Mouse (Mus musculus): Measurements from ENCODE around the gene Gba.

Gene Gba

DNA sequence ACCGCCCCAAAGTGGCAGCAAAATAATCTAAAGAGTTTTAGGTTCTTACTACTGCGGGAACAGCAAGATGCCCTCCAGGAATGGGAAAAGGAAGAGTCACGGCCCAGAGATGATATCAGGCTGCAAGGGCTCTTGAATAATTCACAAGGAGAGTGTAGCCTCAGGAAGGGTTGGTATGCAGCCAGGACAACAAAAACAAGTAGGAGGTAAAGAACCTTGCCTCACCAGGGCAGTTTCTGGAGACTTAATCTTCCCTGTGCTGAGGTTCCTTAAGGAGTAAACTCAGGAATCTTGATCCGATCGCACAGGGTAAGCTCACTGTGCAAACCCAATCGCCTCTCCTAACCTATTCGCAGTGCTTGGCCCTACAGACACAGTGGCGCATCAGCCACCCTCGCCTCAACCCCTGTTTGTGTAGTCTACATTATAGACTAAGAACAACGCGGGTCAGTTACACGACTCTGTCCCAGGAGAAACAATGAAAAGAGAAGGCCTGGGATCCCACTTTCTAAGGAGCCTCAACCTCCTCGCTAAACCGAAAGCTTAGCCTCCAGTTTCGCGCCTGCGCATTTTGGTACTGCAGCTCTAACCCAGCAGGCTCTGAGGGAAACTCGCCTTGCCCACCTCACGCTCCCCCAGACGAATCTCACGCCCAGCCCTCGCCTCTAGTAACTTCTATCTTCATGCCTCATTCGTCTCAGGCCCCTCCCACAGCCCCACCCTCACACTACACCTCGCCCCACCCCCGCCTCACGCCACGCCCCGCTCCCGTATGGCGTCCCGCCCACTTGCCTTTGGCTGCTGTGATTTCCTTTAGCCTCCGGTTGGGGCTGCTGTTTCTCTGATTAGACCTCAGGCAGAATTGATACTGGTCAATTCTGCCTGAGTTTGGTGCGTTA, 6.5 kb upstream of the Gba start:
- TF ChIP-seq GATA4 (IDR thresholded peaks at IDR 0.05; ENCODE audit: insufficient replicate concordance, low read length) = no peak; the same call in 1 of the 2 replicates

DNA sequence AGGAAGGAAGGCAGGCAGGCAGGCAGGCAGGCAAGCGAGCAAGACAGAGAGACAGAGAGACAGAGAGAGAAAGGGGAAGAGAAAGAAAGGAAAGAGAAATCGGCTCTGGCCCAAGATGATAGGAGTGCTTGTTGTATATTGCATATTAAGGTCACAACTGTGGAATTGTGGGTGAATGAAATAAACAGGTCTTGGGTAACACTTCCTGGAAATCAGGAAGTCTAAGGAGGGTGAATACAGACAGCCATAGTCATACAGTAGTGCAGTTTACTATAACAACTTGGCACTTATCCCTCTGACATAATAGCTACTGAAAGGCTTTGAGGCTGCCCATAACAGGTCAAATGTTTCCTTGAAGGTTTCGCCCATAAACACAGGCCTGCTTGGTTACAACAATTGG, 2.9 kb upstream of the Gba start:
- no peak for TF ChIP-seq GATA4 (IDR thresholded peaks at IDR 0.05; ENCODE audit: insufficient replicate concordance, low read length)

DNA sequence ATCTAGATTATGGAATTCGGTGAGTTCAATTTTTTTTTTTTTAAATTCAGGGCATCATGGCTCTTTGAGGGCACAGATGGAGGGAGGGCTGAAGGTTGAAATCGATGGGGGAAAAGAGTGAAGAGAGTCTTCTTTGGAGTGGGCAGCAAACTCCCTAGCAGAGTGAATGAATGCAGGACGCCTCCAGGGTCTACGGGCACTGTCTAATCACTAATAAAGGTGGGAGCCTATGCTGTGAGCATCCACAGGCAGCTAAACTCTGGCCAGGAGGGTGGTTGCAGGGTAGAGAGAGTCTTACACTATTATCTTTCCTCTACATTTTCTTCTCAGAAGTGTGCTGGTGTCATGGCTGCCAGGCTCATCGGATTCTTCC, 400 bp downstream of the Gba start:
- no peak for TF ChIP-seq GATA4 (IDR thresholded peaks at IDR 0.05; ENCODE audit: insufficient replicate concordance, low read length)

DNA sequence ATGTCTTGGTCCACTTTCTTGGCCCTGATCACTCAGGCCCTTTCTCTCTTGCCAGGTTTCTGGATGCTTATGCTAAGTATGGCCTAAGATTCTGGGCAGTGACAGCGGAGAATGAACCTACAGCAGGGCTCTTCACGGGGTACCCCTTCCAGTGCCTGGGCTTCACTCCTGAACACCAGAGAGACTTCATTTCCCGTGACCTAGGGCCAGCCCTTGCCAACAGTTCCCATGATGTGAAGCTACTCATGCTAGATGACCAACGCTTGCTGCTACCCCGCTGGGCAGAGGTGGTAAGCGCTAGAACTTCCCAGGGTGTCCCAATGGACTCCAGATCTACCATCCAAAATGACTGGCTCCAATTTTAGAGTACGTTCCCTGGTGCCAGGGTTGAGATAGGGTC, 3.4 kb downstream of the Gba start:
- no peak for TF ChIP-seq GATA4 (IDR thresholded peaks at IDR 0.05; ENCODE audit: insufficient replicate concordance, low read length)

DNA sequence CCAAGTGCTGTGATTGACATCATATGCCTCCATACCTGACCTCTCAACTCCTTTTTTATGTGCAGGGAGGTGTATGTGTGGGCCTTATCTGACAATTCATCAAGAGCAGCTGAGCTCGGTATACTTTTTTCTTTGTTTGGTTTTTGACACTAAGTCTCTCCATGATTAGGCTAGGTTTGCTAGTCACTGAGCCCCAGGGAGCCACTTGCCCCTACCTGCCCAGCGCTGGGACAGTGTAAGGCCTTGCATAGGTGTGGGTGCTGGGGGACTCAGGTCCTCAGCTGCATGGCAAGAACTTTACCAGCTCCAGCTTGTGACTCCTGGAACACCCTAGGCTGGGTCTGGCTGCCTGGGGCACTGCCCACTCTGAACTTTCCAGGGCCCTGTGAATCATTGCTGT, 4.0 kb downstream of the Gba start:
- no peak for TF ChIP-seq GATA4 (IDR thresholded peaks at IDR 0.05; ENCODE audit: insufficient replicate concordance, low read length)

DNA sequence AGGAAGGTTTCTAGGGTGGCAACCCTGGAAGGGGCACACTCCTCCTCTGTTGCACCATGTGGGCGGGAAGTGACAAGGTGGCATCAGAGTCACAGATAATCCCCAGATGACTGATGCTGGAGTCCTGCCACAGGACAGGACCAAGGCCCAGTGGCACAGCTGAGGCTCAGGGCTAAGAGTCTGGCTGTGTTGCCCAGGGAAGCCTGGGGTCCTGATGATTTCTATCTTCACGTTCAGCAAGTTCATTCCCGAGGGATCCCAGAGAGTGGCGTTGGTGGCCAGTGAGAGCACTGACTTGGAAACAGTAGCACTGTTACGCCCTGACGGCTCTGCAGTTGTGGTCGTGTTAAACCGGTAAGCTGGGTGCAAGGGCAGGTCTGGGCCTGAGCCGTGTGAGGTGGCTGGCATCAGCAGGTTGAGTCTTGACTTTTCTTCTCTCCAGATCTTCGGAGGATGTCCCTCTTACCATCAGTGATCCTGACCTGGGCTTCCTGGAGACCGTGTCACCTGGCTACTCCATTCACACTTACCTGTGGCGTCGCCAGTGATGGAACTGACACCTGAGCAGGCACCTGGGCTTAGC, 5.4 kb downstream of the Gba start:
- no peak for TF ChIP-seq GATA4 (IDR thresholded peaks at IDR 0.05; ENCODE audit: insufficient replicate concordance, low read length)

DNA sequence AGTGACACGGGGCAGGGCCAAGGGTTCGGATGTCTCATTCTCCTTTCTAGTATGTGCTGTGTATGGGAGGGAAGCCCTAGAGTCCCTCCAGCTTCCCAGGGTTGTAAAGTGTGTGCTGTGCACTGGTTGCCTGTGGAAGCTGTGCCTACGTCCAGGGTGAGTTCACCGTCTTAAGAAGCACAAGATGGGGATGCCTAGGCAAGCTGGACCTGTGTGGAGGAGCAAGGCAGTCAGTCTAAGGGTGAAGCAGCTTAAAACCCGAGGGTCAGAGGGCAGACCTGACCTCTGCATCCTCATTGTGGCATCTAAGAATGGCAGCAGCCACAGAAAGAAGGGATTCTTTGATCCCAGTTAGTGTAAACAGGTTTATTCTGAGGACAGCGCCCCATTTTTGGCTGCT, 6.0 kb downstream of the Gba start:
- no peak for TF ChIP-seq GATA4 (IDR thresholded peaks at IDR 0.05; ENCODE audit: insufficient replicate concordance, low read length)

DNA sequence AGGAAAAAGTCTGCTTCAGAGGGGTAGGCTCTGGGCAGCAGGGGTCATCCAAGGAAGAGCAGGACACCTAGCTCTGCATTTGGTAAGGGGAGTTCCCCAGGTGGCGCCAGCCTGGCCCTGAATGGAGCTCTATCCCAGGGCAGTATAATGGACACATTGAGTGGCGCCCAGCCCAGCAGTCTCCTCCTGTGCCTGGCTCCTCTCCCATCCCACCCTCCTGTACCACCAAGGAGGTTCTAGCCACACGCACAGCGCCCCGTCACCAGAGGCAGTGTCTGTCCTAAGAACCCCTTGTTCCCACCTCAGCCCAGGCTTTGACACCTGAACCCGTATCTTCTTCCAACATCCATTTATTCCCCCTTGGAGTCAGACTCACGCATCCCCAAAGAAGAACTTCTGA, 7.0 kb downstream of the Gba start:
- TF ChIP-seq GATA4 (IDR thresholded peaks at IDR 0.05; ENCODE audit: insufficient replicate concordance, low read length) = no peak

DNA sequence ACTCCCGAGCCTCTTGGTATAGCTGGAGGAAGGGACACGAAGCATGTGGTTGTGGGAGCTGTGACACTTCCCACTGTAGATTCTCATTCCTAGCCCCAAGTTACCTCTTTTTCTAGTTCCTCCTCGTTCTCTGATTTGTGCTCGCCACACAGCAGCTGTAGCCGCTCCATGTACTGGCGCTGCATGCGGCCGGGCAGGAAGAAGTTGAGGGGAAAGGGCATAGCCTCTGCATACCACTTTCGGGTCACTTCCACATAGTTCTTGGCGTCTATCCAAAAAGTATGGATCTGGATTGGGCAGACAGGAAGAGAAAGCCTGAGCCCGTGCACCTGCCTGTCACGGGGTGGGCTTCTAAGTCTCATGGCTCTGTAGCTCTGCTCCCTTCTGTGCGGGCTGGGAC, 7.4 kb downstream of the Gba start:
- TF ChIP-seq GATA4 (IDR thresholded peaks at IDR 0.05; ENCODE audit: insufficient replicate concordance, low read length) = no peak

DNA sequence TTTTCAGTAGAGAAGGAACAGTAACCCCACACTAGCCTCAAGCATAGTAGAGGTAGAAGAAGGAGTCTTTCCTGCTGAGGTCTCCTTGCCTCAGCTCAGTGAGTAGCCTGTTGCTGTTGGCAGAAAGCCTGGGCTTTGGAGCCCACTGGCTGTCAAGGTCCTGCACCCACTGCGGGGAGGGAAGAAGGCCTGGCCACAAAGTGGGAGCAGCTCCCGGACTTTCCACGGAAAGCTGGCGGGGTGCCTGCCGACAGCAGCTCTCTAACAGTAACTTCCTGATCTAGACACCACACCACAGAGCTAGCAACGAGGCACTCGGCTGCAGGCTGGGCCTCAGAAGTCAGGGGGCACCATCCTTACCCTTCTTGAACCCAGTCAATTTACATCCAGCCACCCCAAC, 8.0 kb downstream of the Gba start:
- TF ChIP-seq GATA4 (IDR thresholded peaks at IDR 0.05; ENCODE audit: insufficient replicate concordance, low read length) = no peak

DNA sequence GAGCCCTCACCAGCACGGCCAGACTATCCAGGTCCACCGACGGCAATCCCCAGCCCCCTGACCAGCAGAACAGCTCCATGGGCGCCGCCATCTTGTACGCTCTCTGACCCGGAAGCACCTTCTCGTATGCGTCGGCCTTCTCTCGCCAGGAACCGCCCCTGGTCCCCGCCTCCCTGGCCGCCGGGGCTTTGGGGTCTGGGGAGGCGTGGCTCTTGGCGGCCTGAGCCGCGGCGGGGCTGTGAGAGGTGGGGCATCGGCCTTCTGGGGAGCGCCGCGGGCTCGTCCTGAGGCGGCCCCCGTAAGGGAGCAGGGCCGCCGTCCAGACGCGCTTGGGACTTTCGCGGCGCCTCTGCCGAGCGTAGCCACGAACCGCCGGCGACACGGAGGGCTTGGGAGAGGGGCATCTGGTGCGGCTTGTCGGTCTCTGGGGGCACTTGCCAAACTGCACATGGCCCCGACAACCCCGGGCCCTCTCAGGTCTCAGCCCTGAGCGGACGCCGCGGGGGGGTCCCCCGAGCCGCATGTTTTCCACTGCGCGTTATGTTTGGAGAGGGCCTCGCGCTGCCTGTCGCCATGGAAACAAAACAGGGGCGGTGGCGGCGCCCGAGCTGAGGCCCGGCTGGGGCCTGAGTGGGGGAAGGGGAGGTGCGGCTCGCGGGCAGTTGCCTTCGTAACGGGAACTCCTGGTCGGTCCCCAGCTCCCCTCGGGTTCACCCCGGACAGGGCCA, 11.2 kb downstream of the Gba start:
- no peak; the same call in 1 of the 2 replicates for TF ChIP-seq GATA4 (IDR thresholded peaks at IDR 0.05; ENCODE audit: insufficient replicate concordance, low read length)

DNA sequence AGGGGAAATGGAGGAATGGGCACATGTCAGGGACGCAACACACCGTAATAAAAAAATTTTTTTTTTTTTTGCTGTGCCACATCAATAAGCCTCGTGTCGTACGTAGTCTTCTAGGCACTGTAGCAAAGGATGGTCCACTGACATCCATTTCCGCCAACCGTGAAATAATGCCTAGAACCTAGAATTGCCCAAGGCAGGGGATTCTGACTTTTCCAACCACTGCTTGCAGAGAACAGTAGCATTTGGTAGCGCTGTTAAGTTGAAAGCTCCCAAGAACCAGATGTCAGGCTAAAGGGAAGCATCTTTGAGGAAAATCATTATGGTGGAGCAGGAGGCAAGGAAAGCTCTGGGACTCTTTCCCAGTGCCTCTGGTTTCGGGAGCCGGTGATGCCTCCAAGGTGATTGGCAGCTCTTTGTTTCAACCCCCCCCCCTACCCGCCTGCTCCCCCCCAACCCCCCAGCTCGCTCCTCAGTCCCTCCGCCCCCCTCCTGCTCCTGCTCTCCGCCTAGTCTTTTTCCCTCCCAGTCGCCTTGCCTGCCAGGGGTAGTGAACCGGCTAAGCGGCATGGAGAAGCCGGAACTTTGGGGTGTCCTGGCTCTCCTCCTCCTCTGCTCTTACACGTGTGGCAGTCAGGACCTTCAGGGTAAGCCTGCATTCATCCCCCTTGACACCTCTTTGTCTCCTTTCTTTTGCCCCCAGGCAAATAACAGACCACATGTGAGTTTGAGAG, 12.1 kb downstream of the Gba start, which contains the start of gene Thbs3:
Thbs3 (plus strand) TSS at position 500 of the 731 bp plus-strand sequence.
- TF ChIP-seq GATA4 (IDR thresholded peaks at IDR 0.05; ENCODE audit: insufficient replicate concordance, low read length) = no peak

DNA sequence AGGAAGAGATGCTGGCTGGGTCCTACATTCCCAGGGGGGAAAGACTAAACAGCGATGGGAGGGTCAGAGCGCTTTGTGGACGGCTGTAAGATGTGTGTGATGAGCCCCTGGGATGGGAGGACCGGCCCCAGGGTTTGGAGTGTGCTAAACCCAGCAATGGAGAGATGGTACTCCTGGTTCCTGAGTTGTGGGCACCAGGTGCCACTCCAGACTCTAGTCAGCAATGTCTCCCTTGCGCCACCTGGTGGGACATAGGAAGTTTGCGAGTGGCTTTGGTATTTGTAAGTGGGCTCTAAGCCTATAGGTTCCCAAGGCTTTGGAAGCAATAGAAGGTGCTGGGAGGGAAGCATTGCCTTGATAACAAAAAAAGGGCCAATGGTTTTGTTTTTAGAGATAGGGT, 13.1 kb downstream of the Gba start:
- TF ChIP-seq GATA4 (IDR thresholded peaks at IDR 0.05; ENCODE audit: insufficient replicate concordance, low read length) = no peak

DNA sequence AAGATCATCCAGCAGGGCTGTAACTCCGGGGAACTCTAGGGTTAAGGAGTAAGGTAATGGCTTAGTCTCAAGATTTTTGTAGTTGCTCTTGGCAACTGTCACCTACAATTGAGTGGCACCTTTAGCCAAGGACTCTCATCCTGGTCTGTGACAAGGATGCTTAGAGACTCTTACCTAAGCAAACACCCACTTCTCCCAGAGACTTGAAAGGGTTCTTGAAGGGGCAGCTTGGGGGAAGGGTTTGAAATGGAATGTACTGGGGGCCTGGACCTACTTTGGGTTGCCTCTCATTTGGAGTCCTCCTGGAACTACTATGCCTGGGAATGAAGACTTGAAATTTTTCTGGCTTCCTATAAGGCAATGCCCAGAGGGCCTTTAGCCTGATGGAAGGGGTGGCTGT, 15.5 kb downstream of the Gba start:
- TF ChIP-seq GATA4 (IDR thresholded peaks at IDR 0.05; ENCODE audit: insufficient replicate concordance, low read length) = no peak

DNA sequence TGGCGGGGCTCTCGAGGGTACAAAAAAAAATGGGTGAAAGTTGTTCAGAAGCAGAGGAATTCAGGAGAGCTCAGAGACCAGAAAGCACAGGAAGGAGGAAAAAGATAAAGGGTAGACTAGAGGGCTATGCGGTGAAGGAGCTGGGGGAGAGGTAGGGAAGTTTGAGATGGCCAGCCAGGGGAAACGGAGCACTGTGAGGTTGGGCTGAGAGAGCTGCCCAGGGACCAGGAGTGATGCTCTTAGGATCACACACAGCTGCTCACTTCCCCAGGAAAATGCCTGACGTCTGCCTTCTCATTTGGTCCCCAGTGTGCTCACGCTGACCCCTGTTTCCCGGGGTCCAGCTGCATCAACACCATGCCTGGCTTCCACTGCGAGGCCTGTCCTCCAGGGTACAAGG, 16.8 kb downstream of the Gba start:
- no peak for TF ChIP-seq GATA4 (IDR thresholded peaks at IDR 0.05; ENCODE audit: insufficient replicate concordance, low read length)
